Mouse (Mus musculus) limb, embryonic 14.5 days (tissue): Measurements from ENCODE around the gene Hcfc2. TPM values are rescaled to one million over a fixed set of nuclear protein-coding genes. Genes with fewer than 3 reads are reported as not detected.

Source experiments
- ATAC-seq: fragments of 200-750 bp; cut with Nextera tagmentation; 2 replicates; pipeline ENCODE4 v1.8.0; 2017; ENCODE audit warnings: low read depth, moderate number of reproducible peaks, moderate TSS enrichment; ENCODE audit not compliant: low FRiP score
- DNase-seq: peaks from one replicate; pipeline ENCODE4 v3.0.0-alpha.2; 2015; ENCODE audit warnings: low spot score
- H3K27ac ChIP-seq: fragments of 300-500 bp; sonication (generic); replicated peaks from 2 replicates; pipeline ENCODE4 v1.5.1; 2014; ENCODE audit warnings: low read depth, mild to moderate bottlenecking, low read length, moderate library complexity, mixed read lengths
- H3K27me3 ChIP-seq: fragments of 300-500 bp; sonication (generic); 2 replicates; pipeline ENCODE4 v1.6.1; 2014; ENCODE audit warnings: low read length, mixed read lengths; ENCODE audit not compliant: control insufficient read depth, insufficient read depth
- H3K36me3 ChIP-seq: fragments of 300-500 bp; sonication (generic); 2 replicates; pipeline ENCODE4 v1.6.1; 2014; ENCODE audit warnings: mild to moderate bottlenecking, low read length, moderate library complexity, mixed read lengths; ENCODE audit not compliant: control insufficient read depth, insufficient read depth
- H3K4me1 ChIP-seq: fragments of 300-500 bp; sonication (generic); 2 replicates; pipeline ENCODE4 v1.6.1; 2014; ENCODE audit warnings: antibody characterized with exemption, low read length, mixed read lengths; ENCODE audit not compliant: control insufficient read depth, insufficient read depth
- H3K4me2 ChIP-seq: fragments of 300-500 bp; sonication (generic); replicated peaks from 2 replicates; pipeline ENCODE4 v1.6.1; 2014; ENCODE audit warnings: low read depth, mild to moderate bottlenecking, low read length, moderate library complexity; ENCODE audit not compliant: severe bottlenecking
- H3K4me3 ChIP-seq: fragments of 300-500 bp; sonication (generic); replicated peaks from 2 replicates; pipeline ENCODE4 v1.5.1; 2014; ENCODE audit warnings: low read length
- H3K9ac ChIP-seq: fragments of 300-500 bp; sonication (generic); 2 replicates; pipeline ENCODE4 v1.6.1; 2014; ENCODE audit warnings: mild to moderate bottlenecking, low read depth, low read length, moderate library complexity; ENCODE audit not compliant: severe bottlenecking
- H3K9me3 ChIP-seq: fragments of 300-500 bp; sonication (generic); 2 replicates; pipeline ENCODE4 v1.6.1; 2016; ENCODE audit warnings: low read length; ENCODE audit not compliant: control insufficient read depth
- POLR2A ChIP-seq: fragments of 200-500 bp; IDR thresholded peaks from 2 replicates; pipeline ENCODE4 v1.8.0; 2012; ENCODE audit warnings: inconsistent platforms, mild to moderate bottlenecking, moderate library complexity, borderline replicate concordance; ENCODE audit not compliant: insufficient read depth, insufficient read length; ENCODE audit errors: extremely low read depth
- WGBS: fragments of 180-500 bp; shearing (Covaris S2); extraction: QIAGEN DNeasy Blood & Tissue Kit; methylation state at CpG from one replicate; pipeline ENCODE4 v1.1.7; 2014; 5-methylcytosine and 5-hydroxymethylcytosine counted together
- polyA plus RNA-seq, 2 experiments: library from polyadenylated mRNA; depleted of rRNA in 1 of 2; stranded (reverse) in 1 of 2; unstranded in 1 of 2; fragments of >200 nt; fragmentation: Nextera tagmentation in 1 of 2; extraction: Ambion mirVana in 1 of 2; gene quantifications; 2 replicates each; pipeline versions ENCODE4 v1.2.1 to v1.2.3; 2012 to 2014

Hcfc2 gene
- polyA plus RNA-seq, 2 experiments = 38.8 to 44.6 TPM

- no peak for TF ChIP-seq POLR2A
- H3K9ac ChIP-seq = no peak overlapping the region
- H3K4me1 ChIP-seq = no peaks in the 10 kb centered on the region
- H3K27me3 ChIP-seq = no peaks in the 10 kb centered on the region
- no peaks in the 10 kb centered on the region for H3K9me3 ChIP-seq
- no peaks in the 10 kb centered on the region; the same call in 1 of the 2 replicates for H3K36me3 ChIP-seq
- DNase-seq = no peak
- ATAC-seq = no peak
- 75% methylated on average over 8 of the region's 8 CpGs for WGBS
- H3K4me2 ChIP-seq = no peak overlapping the region
- H3K4me3 ChIP-seq = no peak overlapping the region
- H3K27ac ChIP-seq = 0 out of 2 replicates have a peak overlapping the region, but pooled peaks have one; percentile 19
Measured at GRCm38 (mm10) chr10:82661820-82662219, 34.1 kb upstream of the Hcfc2 start.

- H3K9me3 ChIP-seq = no peaks in the 10 kb centered on the region
- H3K27me3 ChIP-seq = no peaks in the 10 kb centered on the region
- peak; percentile 22 for DNase-seq
- 58% methylated on average over 14 of the region's 14 CpGs for WGBS
- ATAC-seq = no peak
- H3K36me3 ChIP-seq = no peaks in the 10 kb centered on the region; the same call in 1 of the 2 replicates
- H3K4me1 ChIP-seq = no peaks in the 10 kb centered on the region
- H3K4me3 ChIP-seq = no peak overlapping the region
- H3K4me2 ChIP-seq = no peak overlapping the region
- H3K9ac ChIP-seq = no peak overlapping the region
- H3K27ac ChIP-seq = 0 out of 2 replicates have a peak overlapping the region, but pooled peaks have one; percentile 19
- no peak for TF ChIP-seq POLR2A
Measured at GRCm38 (mm10) chr10:82662267-82662990, 33.5 kb upstream of the Hcfc2 start.

- no peaks in the 10 kb centered on the region for H3K27me3 ChIP-seq
- H3K27ac ChIP-seq = no peak overlapping the region
- DNase-seq = no peak
- H3K4me1 ChIP-seq = no peaks in the 10 kb centered on the region
- 74% methylated on average over 2 of the region's 2 CpGs for WGBS
- no peaks in the 10 kb centered on the region for H3K9me3 ChIP-seq
- H3K4me3 ChIP-seq = no peak overlapping the region
- H3K4me2 ChIP-seq = no peak overlapping the region
- no peak overlapping the region for H3K9ac ChIP-seq
- TF ChIP-seq POLR2A = no peak
- no peaks in the 10 kb centered on the region for H3K36me3 ChIP-seq
- ATAC-seq = no peak
Measured at GRCm38 (mm10) chr10:82663289-82663688, 32.7 kb upstream of the Hcfc2 start.

GRCm38 (mm10) chr10:82665951-82666350 lies 30.0 kb upstream of the Hcfc2 start:
- no peaks in the 10 kb centered on the region for H3K4me1 ChIP-seq
- no peak for DNase-seq
- TF ChIP-seq POLR2A = no peak
- no peaks in the 10 kb centered on the region for H3K9me3 ChIP-seq
- no peaks in the 10 kb centered on the region for H3K36me3 ChIP-seq
- H3K4me2 ChIP-seq = no peak overlapping the region
- H3K9ac ChIP-seq = no peak overlapping the region
- no peak overlapping the region for H3K4me3 ChIP-seq
- 0 out of 2 replicates have a peak overlapping the region, but pooled peaks have one; percentile 19 for H3K27ac ChIP-seq
- 60% methylated on average over 3 of the region's 3 CpGs for WGBS
- no peaks in the 10 kb centered on the region for H3K27me3 ChIP-seq
- ATAC-seq = no peak

- DNase-seq (peak; percentile 90), ATAC-seq (peak; percentile 88)
- Histone ChIP-seq H3K9me3 (no peaks in the 10 kb centered on the region), H3K4me3 (0 out of 2 replicates have a peak overlapping the region, but pooled peaks have one; percentile 3), H3K27me3 (no peaks in the 10 kb centered on the region), H3K9ac (peak overlapping the region; percentile 25; the same call in 1 of the 2 replicates), H3K27ac (no peak overlapping the region), H3K4me1 (no peaks in the 10 kb centered on the region), H3K36me3 (no peaks in the 10 kb centered on the region), H3K4me2 (peak overlapping the region; percentile 42)
- no peak for TF ChIP-seq POLR2A
- WGBS = 23% methylated on average over 22 of the region's 22 CpGs
Measured at GRCm38 (mm10) chr10:82666436-82667234, 29.3 kb upstream of the Hcfc2 start.
